Mouse (Mus musculus) CD4-positive helper T cell, adult 2 months (primary cell): ENCODE results near the gene B3gnt3.
"Not testable (repeated sequence)": the region's sequence is repeated elsewhere in the genome, so short reads cannot be mapped to it uniquely, and the experiment has no call there.

Experiments used
- DNase-seq: peaks from one replicate; pipeline ENCODE4 v3.0.0-alpha.2; 2012; ENCODE audit warnings: low read depth, missing footprints, low spot score

The B3gnt3 gene

GRCm38 (mm10) chr8:71701414-71702086 lies at the start of gene B3gnt3:
TSS of gene B3gnt3 (minus strand) at chr8:71701789.
- no peak for DNase-seq

- DNase-seq: not testable (repeated sequence)
Measured at GRCm38 (mm10) chr8:71749321-71750075, 47.9 kb upstream of the B3gnt3 start.

- DNase-seq: not testable (repeated sequence)
Measured at GRCm38 (mm10) chr8:71747082-71747481, 45.5 kb upstream of the B3gnt3 start.

GRCm38 (mm10) chr8:71745322-71745721 lies 43.7 kb upstream of the B3gnt3 start:
- no peak for DNase-seq

GRCm38 (mm10) chr8:71742783-71743182 lies 41.2 kb upstream of the B3gnt3 start:
- DNase-seq: no peak

- DNase-seq: no peak
Measured at GRCm38 (mm10) chr8:71741687-71742114, 40.1 kb upstream of the B3gnt3 start.

GRCm38 (mm10) chr8:71741226-71741625 lies 39.6 kb upstream of the B3gnt3 start:
- no peak for DNase-seq

GRCm38 (mm10) chr8:71738316-71738715 lies 36.7 kb upstream of the B3gnt3 start:
- DNase-seq: not testable (repeated sequence)

GRCm38 (mm10) chr8:71731652-71732230 lies 30.2 kb upstream of the B3gnt3 start:
- DNase-seq: peak; percentile 74

GRCm38 (mm10) chr8:71728826-71729620 lies 27.4 kb upstream of the B3gnt3 start:
- DNase-seq: peak; percentile 77

GRCm38 (mm10) chr8:71728240-71728785 lies 26.7 kb upstream of the B3gnt3 start:
- DNase-seq: peak; percentile 47

GRCm38 (mm10) chr8:71725122-71725924 lies 23.7 kb upstream of the B3gnt3 start, which contains the start of gene Fcho1:
TSS of gene Fcho1 (minus strand) at chr8:71725716.
- peak; percentile 96 for DNase-seq

GRCm38 (mm10) chr8:71724389-71724788 lies 22.8 kb upstream of the B3gnt3 start:
- DNase-seq: no peak

GRCm38 (mm10) chr8:71723047-71723551 lies 21.5 kb upstream of the B3gnt3 start:
- peak; percentile 89 for DNase-seq

GRCm38 (mm10) chr8:71719928-71720457 lies 18.4 kb upstream of the B3gnt3 start:
- no peak for DNase-seq

- DNase-seq: no peak
Measured at GRCm38 (mm10) chr8:71719218-71719617, 17.6 kb upstream of the B3gnt3 start.

GRCm38 (mm10) chr8:71718252-71718651 lies 16.7 kb upstream of the B3gnt3 start:
- no peak for DNase-seq

- DNase-seq: no peak
Measured at GRCm38 (mm10) chr8:71717096-71717495, 15.5 kb upstream of the B3gnt3 start.

- no peak for DNase-seq
Measured at GRCm38 (mm10) chr8:71716561-71717053, 15.0 kb upstream of the B3gnt3 start.

GRCm38 (mm10) chr8:71715531-71715930 lies 13.9 kb upstream of the B3gnt3 start:
- DNase-seq: no peak
